8 mouse cellular contexts compared by ENCODE assay signal in genomic region chr5:135488222-135488880, GRCm38 (mm10). TPM values are rescaled to one million over a fixed set of nuclear protein-coding genes. Genes with fewer than 3 reads are reported as not detected.
A peak's percentile ranks its signal among the peaks of the same experiment; 100 is the strongest.
DNase-seq lines count a peak whose midpoint lies in the region; ATAC-seq and TF ChIP-seq lines count a peak whose summit lies in the region.

No protein-coding gene starts in this region.

- H3K36me3 ChIP-seq in heart, embryonic 16.5 days (ENCODE audit: control insufficient read depth, insufficient read depth): no peaks in the 10 kb centered on the region
- H3K36me3 ChIP-seq in testis, adult 2 months (ENCODE audit: control insufficient read depth, insufficient read depth, low read length): no peaks in the 10 kb centered on the region
- no peaks in the 10 kb centered on the region for H3K36me3 ChIP-seq in hindbrain, postnatal 0 days (ENCODE audit: insufficient read depth, low read length)
- H3K36me3 ChIP-seq in neural tube, embryonic 13.5 days: no peaks in the 10 kb centered on the region

- H3K9me3 ChIP-seq in heart, embryonic 16.5 days (replicated peaks; ENCODE audit: control insufficient read depth, low read length): no peaks in the 10 kb centered on the region
- H3K9me3 ChIP-seq in hindbrain, postnatal 0 days (ENCODE audit: low read length): no peaks in the 10 kb centered on the region
- H3K9me3 ChIP-seq in neural tube, embryonic 13.5 days: no peaks in the 10 kb centered on the region

- H3K27me3 ChIP-seq in heart, embryonic 16.5 days (ENCODE audit: control insufficient read depth, insufficient read depth, low read length): no peaks in the 10 kb centered on the region
- H3K27me3 ChIP-seq in testis, adult 2 months (ENCODE audit: control insufficient read depth, insufficient read depth, low read length): no peaks in the 10 kb centered on the region; the same call in 1 of the 2 replicates
- H3K27me3 ChIP-seq in hindbrain, postnatal 0 days (ENCODE audit: insufficient read depth, low read length): no peaks in the 10 kb centered on the region
- H3K27me3 ChIP-seq in neural tube, embryonic 13.5 days: no peaks in the 10 kb centered on the region

- H3K27ac ChIP-seq in heart, embryonic 16.5 days (ENCODE audit: low read length): peak overlapping the region; percentile 82
- peak overlapping the region; percentile 39; the same call in 1 of the 2 replicates for H3K27ac ChIP-seq in testis, adult 2 months (ENCODE audit: control insufficient read depth, insufficient read depth, low read depth, low read length)
- H3K27ac ChIP-seq in hindbrain, postnatal 0 days: peak overlapping the region; percentile 89
- H3K27ac ChIP-seq in neural tube, embryonic 13.5 days (replicated peaks): peak overlapping the region; percentile 96

- no peak for TF ChIP-seq CTCF in testis, adult 2 months (IDR thresholded peaks at IDR 0.05; ENCODE audit: control insufficient read depth, insufficient read depth, insufficient replicate concordance, low read depth, low read length)
- TF ChIP-seq CTCF in hindbrain, postnatal 0 days (IDR thresholded peaks at IDR 0.05; ENCODE audit: low read depth): peak; percentile 5; the same call in 1 of the 2 replicates

- 2% methylated on average over 19 of the region's 19 CpGs for whole genome bisulfite sequencing in heart, embryonic 16.5 days
- whole genome bisulfite sequencing in hindbrain, postnatal 0 days: 0% methylated on average over 19 of the region's 19 CpGs
- under 1% methylated on average over 19 of the region's 19 CpGs for WGBS in neural tube, embryonic 13.5 days

- no peak for TF ChIP-seq POLR2A in testis, adult 2 months (IDR thresholded peaks at IDR 0.05; ENCODE audit: control insufficient read depth, low read depth, low read length)

- peak overlapping the region; percentile 83 for H3K4me2 ChIP-seq in heart, embryonic 16.5 days (ENCODE audit: low read depth, low read length)
- H3K4me2 ChIP-seq in hindbrain, postnatal 0 days (ENCODE audit: low read depth, low read length): peak overlapping the region; percentile 93
- H3K4me2 ChIP-seq in neural tube, embryonic 13.5 days: peak overlapping the region; percentile 93

- no peak for ATAC-seq in heart, embryonic 16.5 days (replicated peaks; ENCODE audit: extremely low read depth, insufficient read depth, low FRiP score)
- no peak for ATAC-seq in hindbrain, postnatal 0 days
- ATAC-seq in neural tube, embryonic 13.5 days (ENCODE audit: low read depth): peak; percentile 5

- peaks cover 8% of the 10 kb centered on the region; the same call in 1 of the 2 replicates for H3K4me1 ChIP-seq in heart, embryonic 16.5 days (ENCODE audit: control insufficient read depth, insufficient read depth, low read length)
- H3K4me1 ChIP-seq in testis, adult 2 months (ENCODE audit: control insufficient read depth, insufficient read depth, low read length): peaks cover 15% of the 10 kb centered on the region
- peaks cover 21% of the 10 kb centered on the region for H3K4me1 ChIP-seq in hindbrain, postnatal 0 days (ENCODE audit: insufficient read depth, low read length)
- H3K4me1 ChIP-seq in neural tube, embryonic 13.5 days (replicated peaks): peaks cover 45% of the 10 kb centered on the region

- peak overlapping the region; percentile 75 for H3K9ac ChIP-seq in heart, embryonic 16.5 days (ENCODE audit: low read length)
- H3K9ac ChIP-seq in hindbrain, postnatal 0 days (replicated peaks; ENCODE audit: low read length): peak overlapping the region; percentile 72
- H3K9ac ChIP-seq in neural tube, embryonic 13.5 days: peak overlapping the region; percentile 80

- no peak for DNase-seq in heart, adult 9 months (ENCODE audit: low spot score in 2 of 2)
- no peak for DNase-seq in testis, postnatal 14 days (ENCODE audit: low spot score)
- DNase-seq in hindbrain, postnatal 0 days (ENCODE audit: low spot score): peak; percentile 41
- no peak for DNase-seq in urinary bladder, postnatal 36 days (ENCODE audit: low spot score in 2 of 2)
- no peak for DNase-seq in thymus, postnatal 25 days

- H3K4me3 ChIP-seq in heart, embryonic 16.5 days (ENCODE audit: low read length): peak overlapping the region; percentile 73
- peak overlapping the region; percentile 84 for H3K4me3 ChIP-seq in testis, adult 2 months (ENCODE audit: control insufficient read depth, low read depth, low read length)
- H3K4me3 ChIP-seq in hindbrain, postnatal 0 days (ENCODE audit: low read length): peak overlapping the region; percentile 62
- peak overlapping the region; percentile 64 for H3K4me3 ChIP-seq in neural tube, embryonic 13.5 days

RNA-seq across cellular contexts. Expression of gene Hip1, which starts 56.6 kb away (rescaled TPM):
- polyA plus RNA-seq in heart, embryonic 16.5 days (2015; fragmentation: Nextera tagmentation; extraction: Ambion mirVana): 20.3 and 23.5 TPM in 2 replicates
- 8.6 and 8.9 TPM in 2 replicates for polyA plus RNA-seq in testis, adult 2 months (2012; rRNA removed)
- 103 and 110 TPM in 2 replicates for total RNA-seq in hindbrain, postnatal 0 days (2014; rRNA removed)
- 26.9 and 28.3 TPM in 2 replicates for polyA plus RNA-seq in hindbrain, postnatal 0 days (2015; fragmentation: Nextera tagmentation; extraction: Ambion mirVana)
- polyA plus RNA-seq in neural tube, embryonic 13.5 days (2015; fragmentation: Nextera tagmentation; extraction: Ambion mirVana): 48.3 and 48.6 TPM in 2 replicates

Comparison
In these comparisons a context has a peak if more than half of its experiments do, and no peak if none do; other contexts are left out.
1. H3K27ac ChIP-seq: peak in every context shown above with its lines; median percentile 96 in neural tube, embryonic 13.5 days; 89 in hindbrain, postnatal 0 days; 82 in heart, embryonic 16.5 days; 39 in testis, adult 2 months.